Mouse (Mus musculus): Measurements from ENCODE around the gene Zfpm1. TPM values are rescaled to one million over a fixed set of nuclear protein-coding genes. Genes with fewer than 3 reads are reported as not detected.

Zfpm1 gene
- polyA plus RNA-seq, 1 experiment from 2014 or later = 2.3 TPM

- ATAC-seq (ENCODE audit: low FRiP score, low TSS enrichment) = no peak
Observed at GRCm38 (mm10) chr8:122260755-122261154, 21.2 kb upstream of the Zfpm1 start.

GRCm38 (mm10) chr8:122262835-122263234, 19.1 kb upstream of the Zfpm1 start:
- no peak overlapping the region for H3K4me2 ChIP-seq (replicated peaks; ENCODE audit: low read depth)
- H3K9ac ChIP-seq (ENCODE audit: low read length) = no peak overlapping the region
- ATAC-seq (ENCODE audit: low FRiP score, low TSS enrichment) (no peak), DNase-seq (ENCODE audit: low spot score) (no peak)
- no peaks in the 10 kb centered on the region for H3K27me3 ChIP-seq (ENCODE audit: control insufficient read depth, insufficient read depth, low read length)
- H3K9me3 ChIP-seq (ENCODE audit: control insufficient read depth, low read length) = no peaks in the 10 kb centered on the region
- WGBS = 65% methylated on average over 16 of the region's 16 CpGs
- TF ChIP-seq CTCF (IDR thresholded peaks at IDR 0.05; ENCODE audit: low read depth) (no peak), EP300 (optimal IDR thresholded peaks at IDR 0.05) (no peak)
- no peaks in the 10 kb centered on the region for H3K4me1 ChIP-seq (replicated peaks; ENCODE audit: control insufficient read depth, insufficient read depth)
- H3K27ac ChIP-seq (replicated peaks) = no peak overlapping the region
- H3K36me3 ChIP-seq (ENCODE audit: control insufficient read depth, insufficient read depth, low read length) = no peaks in the 10 kb centered on the region
- H3K4me3 ChIP-seq (ENCODE audit: low read depth, low read length) = no peak overlapping the region

More at GRCm38 (mm10) chr8:122260755-122261154, 21.2 kb upstream of the Zfpm1 start:
- Histone ChIP-seq H3K27ac (replicated peaks) (no peak overlapping the region), H3K36me3 (ENCODE audit: control insufficient read depth, insufficient read depth, low read length) (no peaks in the 10 kb centered on the region), H3K9ac (ENCODE audit: low read length) (no peak overlapping the region), H3K9me3 (ENCODE audit: control insufficient read depth, low read length) (no peaks in the 10 kb centered on the region), H3K4me2 (replicated peaks; ENCODE audit: low read depth) (no peak overlapping the region), H3K4me1 (replicated peaks; ENCODE audit: control insufficient read depth, insufficient read depth) (no peaks in the 10 kb centered on the region), H3K27me3 (ENCODE audit: control insufficient read depth, insufficient read depth, low read length) (no peaks in the 10 kb centered on the region), H3K4me3 (ENCODE audit: low read depth, low read length) (no peak overlapping the region)
- DNase-seq (ENCODE audit: low spot score) = no peak
- WGBS = 64% methylated on average over 9 of the region's 9 CpGs
- TF ChIP-seq CTCF (IDR thresholded peaks at IDR 0.05; ENCODE audit: low read depth) (no peak), EP300 (optimal IDR thresholded peaks at IDR 0.05) (no peak)

DNA sequence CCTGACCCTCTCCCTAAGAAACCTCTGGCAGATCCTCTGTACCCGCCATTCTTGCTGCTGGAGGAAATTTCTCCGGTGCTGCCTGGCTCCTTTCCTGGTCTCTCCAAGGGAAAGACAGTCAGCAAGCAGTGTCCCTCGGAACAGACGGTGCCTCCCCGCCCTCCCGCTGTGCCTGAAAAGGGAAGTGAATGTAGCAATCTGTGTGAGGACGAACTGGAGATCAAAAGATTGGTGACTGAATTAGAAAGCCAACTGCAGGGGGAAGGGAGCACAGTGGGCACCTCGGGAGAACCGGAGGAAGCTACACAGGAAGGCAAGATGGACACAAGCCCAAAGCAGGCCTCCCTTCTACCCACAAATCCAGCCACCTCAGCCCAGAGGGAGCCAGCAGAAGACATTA, 17.7 kb upstream of the Zfpm1 start:
- no peaks in the 10 kb centered on the region for H3K36me3 ChIP-seq (ENCODE audit: control insufficient read depth, insufficient read depth, low read length)
- H3K9me3 ChIP-seq (ENCODE audit: control insufficient read depth, low read length) = no peaks in the 10 kb centered on the region
- H3K4me1 ChIP-seq (replicated peaks; ENCODE audit: control insufficient read depth, insufficient read depth) = no peaks in the 10 kb centered on the region
- DNase-seq (ENCODE audit: low spot score) (no peak), ATAC-seq (ENCODE audit: low FRiP score, low TSS enrichment) (no peak)
- 48% methylated on average over 9 of the region's 9 CpGs for WGBS
- no peak overlapping the region for H3K4me2 ChIP-seq (replicated peaks; ENCODE audit: low read depth)
- TF ChIP-seq EP300 (optimal IDR thresholded peaks at IDR 0.05) (no peak), CTCF (IDR thresholded peaks at IDR 0.05; ENCODE audit: low read depth) (no peak)
- H3K4me3 ChIP-seq (ENCODE audit: low read depth, low read length) = no peak overlapping the region
- H3K9ac ChIP-seq (ENCODE audit: low read length) = no peak overlapping the region
- no peak overlapping the region for H3K27ac ChIP-seq (replicated peaks)
- H3K27me3 ChIP-seq (ENCODE audit: control insufficient read depth, insufficient read depth, low read length) = no peaks in the 10 kb centered on the region

- 84% methylated on average over 8 of the region's 8 CpGs for WGBS
Observed at GRCm38 (mm10) chr8:122265522-122265921, 16.4 kb upstream of the Zfpm1 start.

GRCm38 (mm10) chr8:122266867-122267266, 15.1 kb upstream of the Zfpm1 start:
- DNase-seq (ENCODE audit: low spot score) = no peak
- no peak overlapping the region for H3K4me3 ChIP-seq (ENCODE audit: low read depth, low read length)
- no peaks in the 10 kb centered on the region for H3K36me3 ChIP-seq (ENCODE audit: control insufficient read depth, insufficient read depth, low read length)
- no peaks in the 10 kb centered on the region for H3K9me3 ChIP-seq (ENCODE audit: control insufficient read depth, low read length)
- no peak for ATAC-seq (ENCODE audit: low FRiP score, low TSS enrichment)
- no peaks in the 10 kb centered on the region for H3K27me3 ChIP-seq (ENCODE audit: control insufficient read depth, insufficient read depth, low read length)
- TF ChIP-seq EP300 (optimal IDR thresholded peaks at IDR 0.05) (no peak), CTCF (IDR thresholded peaks at IDR 0.05; ENCODE audit: low read depth) (no peak)
- H3K4me2 ChIP-seq (replicated peaks; ENCODE audit: low read depth) = no peak overlapping the region
- H3K4me1 ChIP-seq (replicated peaks; ENCODE audit: control insufficient read depth, insufficient read depth) = no peaks in the 10 kb centered on the region
- H3K27ac ChIP-seq (replicated peaks) = no peak overlapping the region
- H3K9ac ChIP-seq (ENCODE audit: low read length) = no peak overlapping the region
- WGBS = 58% methylated on average over 13 of the region's 13 CpGs

More at GRCm38 (mm10) chr8:122265522-122265921, 16.4 kb upstream of the Zfpm1 start:
- Histone ChIP-seq H3K4me3 (ENCODE audit: low read depth, low read length) (no peak overlapping the region), H3K9ac (ENCODE audit: low read length) (no peak overlapping the region), H3K4me2 (replicated peaks; ENCODE audit: low read depth) (no peak overlapping the region), H3K27me3 (ENCODE audit: control insufficient read depth, insufficient read depth, low read length) (no peaks in the 10 kb centered on the region), H3K4me1 (replicated peaks; ENCODE audit: control insufficient read depth, insufficient read depth) (no peaks in the 10 kb centered on the region), H3K36me3 (ENCODE audit: control insufficient read depth, insufficient read depth, low read length) (no peaks in the 10 kb centered on the region), H3K9me3 (ENCODE audit: control insufficient read depth, low read length) (no peaks in the 10 kb centered on the region), H3K27ac (replicated peaks) (no peak overlapping the region)
- DNase-seq (ENCODE audit: low spot score) = no peak
- TF ChIP-seq EP300 (optimal IDR thresholded peaks at IDR 0.05) = no peak
- no peak for TF ChIP-seq CTCF (IDR thresholded peaks at IDR 0.05; ENCODE audit: low read depth)
- ATAC-seq (ENCODE audit: low FRiP score, low TSS enrichment) = no peak

DNA sequence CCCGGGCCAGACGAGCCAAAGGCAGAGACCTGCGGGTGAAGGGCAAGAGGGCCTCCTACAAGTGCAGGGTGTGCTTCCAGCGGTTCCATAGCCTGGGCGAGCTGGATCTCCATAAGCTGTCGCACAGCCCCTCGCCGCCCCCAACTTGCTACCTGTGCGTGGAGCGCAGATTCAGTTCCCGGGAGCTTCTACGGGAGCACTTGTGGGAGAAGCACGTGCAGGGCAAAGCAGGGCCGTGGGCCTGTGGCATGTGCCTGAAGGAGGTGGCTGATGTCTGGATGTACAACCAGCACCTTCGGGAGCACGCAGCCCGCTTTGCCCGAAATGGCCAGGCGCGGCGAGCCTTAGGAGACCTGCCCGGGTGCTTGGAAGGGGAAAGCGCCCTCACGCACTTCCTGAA, 13.1 kb upstream of the Zfpm1 start:
- peak overlapping the region; percentile 47 for H3K9ac ChIP-seq (ENCODE audit: low read length)
- TF ChIP-seq CTCF (IDR thresholded peaks at IDR 0.05; ENCODE audit: low read depth) = no peak
- no peak for TF ChIP-seq EP300 (optimal IDR thresholded peaks at IDR 0.05)
- no peaks in the 10 kb centered on the region for H3K36me3 ChIP-seq (ENCODE audit: control insufficient read depth, insufficient read depth, low read length)
- H3K4me2 ChIP-seq (replicated peaks; ENCODE audit: low read depth) = peak overlapping the region; percentile 74
- peak overlapping the region; percentile 39 for H3K4me3 ChIP-seq (ENCODE audit: low read depth, low read length)
- WGBS = 62% methylated on average over 24 of the region's 24 CpGs
- H3K27ac ChIP-seq (replicated peaks) = no peak overlapping the region
- H3K27me3 ChIP-seq (ENCODE audit: control insufficient read depth, insufficient read depth, low read length) = no peaks in the 10 kb centered on the region
- ATAC-seq (ENCODE audit: low FRiP score, low TSS enrichment) (no peak), DNase-seq (ENCODE audit: low spot score) (no peak)
- no peaks in the 10 kb centered on the region for H3K9me3 ChIP-seq (ENCODE audit: control insufficient read depth, low read length)
- no peaks in the 10 kb centered on the region for H3K4me1 ChIP-seq (replicated peaks; ENCODE audit: control insufficient read depth, insufficient read depth)
